Mouse (Mus musculus): Measurements from ENCODE around the gene Gli2.

- no peak for TF ChIP-seq ZC3H11A (IDR thresholded peaks at IDR 0.05; ENCODE audit: borderline replicate concordance, low read depth, low read length)
- no peak for TF ChIP-seq HCFC1 (IDR thresholded peaks at IDR 0.05; ENCODE audit: borderline replicate concordance, insufficient read depth, low read length)
- TF ChIP-seq MAFK (IDR thresholded peaks at IDR 0.05; ENCODE audit: insufficient read depth, low read depth, low read length) = no peak
These were observed 139.7 kb downstream of the Gli2 start for GRCm38 (mm10) chr1:118913414-118914385.

Measured in ES-E14 (cell line).